Mouse (Mus musculus): ENCODE data around the gene Il17f. TPM values are rescaled to one million over a fixed set of nuclear protein-coding genes. Genes with fewer than 3 reads are reported as not detected.
"Not testable (repeated sequence)": the region's sequence is repeated elsewhere in the genome, so short reads cannot be mapped to it uniquely, and the experiment has no call there.

Il17f gene
- polyA plus RNA-seq, 1 experiment = 1.9 TPM

- DNase-seq = no peak
- 39% methylated on average over 10 of the region's 10 CpGs for WGBS
- Histone ChIP-seq H3K4me3 (ENCODE audit: insufficient read depth, low read depth, low read length) (no peak overlapping the region), H3K36me3 (ENCODE audit: control insufficient read depth, insufficient read depth, low read length) (no peaks in the 10 kb centered on the region), H3K27me3 (replicated peaks; ENCODE audit: control insufficient read depth, insufficient read depth, low read length) (no peaks in the 10 kb centered on the region), H3K27ac (ENCODE audit: insufficient read depth, low read depth, low read length) (no peak overlapping the region), H3K4me1 (ENCODE audit: control insufficient read depth, insufficient read depth, low read length) (no peaks in the 10 kb centered on the region)
- TF ChIP-seq CTCF (conservative IDR thresholded peaks at IDR 0.05; ENCODE audit: insufficient read depth, insufficient read length, low read depth, low read length) (no peak), POLR2A (IDR thresholded peaks at IDR 0.05; ENCODE audit: low read depth, low read length) (no peak)
Observed at GRCm38 (mm10) chr1:20788419-20788818, 2.0 kb downstream of the Il17f start.

GRCm38 (mm10) chr1:20787046-20787445 lies 3.4 kb downstream of the Il17f start:
- Histone ChIP-seq H3K27ac (ENCODE audit: insufficient read depth, low read depth, low read length) (no peak overlapping the region), H3K27me3 (replicated peaks; ENCODE audit: control insufficient read depth, insufficient read depth, low read length) (no peaks in the 10 kb centered on the region), H3K4me3 (ENCODE audit: insufficient read depth, low read depth, low read length) (no peak overlapping the region), H3K4me1 (ENCODE audit: control insufficient read depth, insufficient read depth, low read length) (no peaks in the 10 kb centered on the region), H3K36me3 (ENCODE audit: control insufficient read depth, insufficient read depth, low read length) (no peaks in the 10 kb centered on the region)
- TF ChIP-seq CTCF (conservative IDR thresholded peaks at IDR 0.05; ENCODE audit: insufficient read depth, insufficient read length, low read depth, low read length) (no peak), POLR2A (IDR thresholded peaks at IDR 0.05; ENCODE audit: low read depth, low read length) (no peak)
- DNase-seq = no peak
- 47% methylated on average over 8 of the region's 8 CpGs for WGBS

- Histone ChIP-seq H3K4me3 (ENCODE audit: insufficient read depth, low read depth, low read length) (no peak overlapping the region), H3K27me3 (replicated peaks; ENCODE audit: control insufficient read depth, insufficient read depth, low read length) (no peaks in the 10 kb centered on the region), H3K27ac (ENCODE audit: insufficient read depth, low read depth, low read length) (no peak overlapping the region), H3K4me1 (ENCODE audit: control insufficient read depth, insufficient read depth, low read length) (no peaks in the 10 kb centered on the region), H3K36me3 (ENCODE audit: control insufficient read depth, insufficient read depth, low read length) (no peaks in the 10 kb centered on the region)
- TF ChIP-seq CTCF (conservative IDR thresholded peaks at IDR 0.05; ENCODE audit: insufficient read depth, insufficient read length, low read depth, low read length) (no peak), POLR2A (IDR thresholded peaks at IDR 0.05; ENCODE audit: low read depth, low read length) (no peak)
- 75% methylated on average over 2 of the region's 2 CpGs for WGBS
- no peak for DNase-seq
Observed at GRCm38 (mm10) chr1:20778366-20778765, 12.1 kb downstream of the Il17f start.

GRCm38 (mm10) chr1:20774026-20774730 lies 16.2 kb downstream of the Il17f start:
- H3K4me3 ChIP-seq (ENCODE audit: insufficient read depth, low read depth, low read length); DNase-seq; H3K4me1 ChIP-seq (ENCODE audit: control insufficient read depth, insufficient read depth, low read length); H3K27me3 ChIP-seq (replicated peaks; ENCODE audit: control insufficient read depth, insufficient read depth, low read length); H3K36me3 ChIP-seq (ENCODE audit: control insufficient read depth, insufficient read depth, low read length); H3K27ac ChIP-seq (ENCODE audit: insufficient read depth, low read depth, low read length): not testable (repeated sequence)
- 78% methylated on average over 4 of the region's 4 CpGs for WGBS

GRCm38 (mm10) chr1:20766526-20766925 lies 23.9 kb downstream of the Il17f start:
- no peaks in the 10 kb centered on the region for H3K4me1 ChIP-seq (ENCODE audit: control insufficient read depth, insufficient read depth, low read length)
- WGBS = 56% methylated on average over 6 of the region's 6 CpGs
- no peak for DNase-seq

GRCm38 (mm10) chr1:20761411-20761810 lies 29.0 kb downstream of the Il17f start:
- Histone ChIP-seq H3K36me3 (ENCODE audit: control insufficient read depth, insufficient read depth, low read length) (no peaks in the 10 kb centered on the region), H3K4me1 (ENCODE audit: control insufficient read depth, insufficient read depth, low read length) (no peaks in the 10 kb centered on the region), H3K27me3 (replicated peaks; ENCODE audit: control insufficient read depth, insufficient read depth, low read length) (no peaks in the 10 kb centered on the region), H3K4me3 (ENCODE audit: insufficient read depth, low read depth, low read length) (no peak overlapping the region), H3K27ac (ENCODE audit: insufficient read depth, low read depth, low read length) (no peak overlapping the region)
- DNase-seq = no peak
- 52% methylated on average over 4 of the region's 4 CpGs for WGBS
- TF ChIP-seq CTCF (conservative IDR thresholded peaks at IDR 0.05; ENCODE audit: insufficient read depth, insufficient read length, low read depth, low read length) = no peak
- no peak for TF ChIP-seq POLR2A (IDR thresholded peaks at IDR 0.05; ENCODE audit: low read depth, low read length)

More at GRCm38 (mm10) chr1:20766526-20766925, 23.9 kb downstream of the Il17f start:
- Histone ChIP-seq H3K27me3 (replicated peaks; ENCODE audit: control insufficient read depth, insufficient read depth, low read length) (no peaks in the 10 kb centered on the region), H3K4me3 (ENCODE audit: insufficient read depth, low read depth, low read length) (no peak overlapping the region), H3K36me3 (ENCODE audit: control insufficient read depth, insufficient read depth, low read length) (no peaks in the 10 kb centered on the region), H3K27ac (ENCODE audit: insufficient read depth, low read depth, low read length) (no peak overlapping the region)
- TF ChIP-seq POLR2A (IDR thresholded peaks at IDR 0.05; ENCODE audit: low read depth, low read length) (no peak), CTCF (conservative IDR thresholded peaks at IDR 0.05; ENCODE audit: insufficient read depth, insufficient read length, low read depth, low read length) (no peak)

GRCm38 (mm10) chr1:20760331-20760730 lies 30.1 kb downstream of the Il17f start:
- no peaks in the 10 kb centered on the region for H3K27me3 ChIP-seq (replicated peaks; ENCODE audit: control insufficient read depth, insufficient read depth, low read length)
- no peak for DNase-seq
- WGBS = 92% methylated on average over 5 of the region's 5 CpGs
- H3K4me1 ChIP-seq (ENCODE audit: control insufficient read depth, insufficient read depth, low read length) = no peaks in the 10 kb centered on the region
- H3K27ac ChIP-seq (ENCODE audit: insufficient read depth, low read depth, low read length) = no peak overlapping the region
- H3K36me3 ChIP-seq (ENCODE audit: control insufficient read depth, insufficient read depth, low read length) = no peaks in the 10 kb centered on the region
- no peak overlapping the region for H3K4me3 ChIP-seq (ENCODE audit: insufficient read depth, low read depth, low read length)
- no peak for TF ChIP-seq CTCF (conservative IDR thresholded peaks at IDR 0.05; ENCODE audit: insufficient read depth, insufficient read length, low read depth, low read length)
- TF ChIP-seq POLR2A (IDR thresholded peaks at IDR 0.05; ENCODE audit: low read depth, low read length) = no peak

Data from kidney, adult 2 months (tissue).